Mouse (Mus musculus): ENCODE measurements around the gene Hmgb1.

DNA sequence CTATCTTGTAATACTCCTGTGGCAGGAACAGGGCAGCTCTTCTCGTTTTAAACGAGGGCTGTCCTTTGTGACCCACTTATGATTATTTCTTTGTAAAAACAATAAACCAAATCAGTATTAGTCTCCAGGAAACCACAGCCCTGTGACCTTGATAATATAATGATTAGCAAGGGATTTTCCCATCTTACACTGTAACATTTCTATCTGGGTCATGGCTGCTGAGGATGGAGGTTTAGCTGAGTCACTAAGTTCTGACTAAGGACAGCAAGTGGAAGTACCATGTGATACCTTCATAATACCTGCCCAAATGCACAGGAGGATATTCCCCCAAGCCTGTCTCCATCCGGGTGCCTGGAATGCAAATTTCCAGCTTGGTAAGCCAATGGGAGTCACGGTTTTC is 23.8 kb downstream of the Hmgb1 start:
- TF ChIP-seq CTCF (IDR thresholded peaks at IDR 0.05; ENCODE audit: borderline replicate concordance, insufficient read depth, low read depth, low read length) (no peak), POLR2A (IDR thresholded peaks at IDR 0.05; ENCODE audit: borderline replicate concordance, insufficient read depth, low read length) (no peak)
